Mouse (Mus musculus): ENCODE data around the gene Serpina3g. TPM values are rescaled to one million over a fixed set of nuclear protein-coding genes. Genes with fewer than 3 reads are reported as not detected.

Gene Serpina3g
- polyA plus RNA-seq, 1 experiment from 2014 or later: 27.1 TPM

DNA sequence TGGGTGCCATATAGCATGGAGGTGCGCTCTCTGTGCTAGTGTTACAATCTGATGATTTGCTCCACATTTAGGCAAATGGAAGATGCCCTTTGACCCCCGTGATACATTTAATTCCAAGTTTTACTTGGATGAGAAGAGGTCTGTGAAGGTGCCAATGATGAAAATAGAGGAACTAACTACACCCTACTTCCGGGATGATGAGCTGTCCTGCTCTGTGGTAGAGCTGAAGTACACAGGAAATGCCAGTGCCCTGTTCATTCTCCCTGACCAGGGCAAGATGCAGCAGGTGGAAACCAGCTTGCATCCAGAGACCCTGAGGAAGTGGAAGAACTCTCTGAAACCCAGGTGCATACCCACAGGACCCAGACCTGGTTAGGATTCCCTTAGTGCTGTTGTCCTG lies 30.3 kb downstream of the Serpina3g start:
- DNase-seq (ENCODE audit: low spot score) (no peak), ATAC-seq (no peak)
- no peak overlapping the region for H3K4me3 ChIP-seq (ENCODE audit: low read depth, low read length)
- no peaks in the 10 kb centered on the region for H3K9me3 ChIP-seq (ENCODE audit: low read length)
- H3K27ac ChIP-seq (ENCODE audit: low read length): no peak overlapping the region
- no peak for TF ChIP-seq CTCF (IDR thresholded peaks at IDR 0.05)
- no peak for TF ChIP-seq EP300 (IDR thresholded peaks at IDR 0.05)
- WGBS: 65% methylated on average over 3 of the region's 3 CpGs
- no peak overlapping the region for H3K9ac ChIP-seq (replicated peaks; ENCODE audit: low read depth)
- H3K4me2 ChIP-seq (replicated peaks; ENCODE audit: low read depth, low read length): no peak overlapping the region
- no peaks in the 10 kb centered on the region for H3K36me3 ChIP-seq (ENCODE audit: insufficient read depth, low read length)
- H3K27me3 ChIP-seq (replicated peaks; ENCODE audit: insufficient read depth, low read length): no peaks in the 10 kb centered on the region
- no peaks in the 10 kb centered on the region for H3K4me1 ChIP-seq (ENCODE audit: insufficient read depth, low read depth, low read length)

- Histone ChIP-seq H3K9ac (replicated peaks; ENCODE audit: low read depth) (no peak overlapping the region), H3K27me3 (replicated peaks; ENCODE audit: insufficient read depth, low read length) (no peaks in the 10 kb centered on the region), H3K4me2 (replicated peaks; ENCODE audit: low read depth, low read length) (no peak overlapping the region), H3K4me3 (ENCODE audit: low read depth, low read length) (no peak overlapping the region), H3K4me1 (ENCODE audit: insufficient read depth, low read depth, low read length) (no peaks in the 10 kb centered on the region), H3K36me3 (ENCODE audit: insufficient read depth, low read length) (no peaks in the 10 kb centered on the region), H3K27ac (ENCODE audit: low read length) (no peak overlapping the region), H3K9me3 (ENCODE audit: low read length) (no peaks in the 10 kb centered on the region)
- ATAC-seq (no peak), DNase-seq (ENCODE audit: low spot score) (no peak)
- TF ChIP-seq EP300 (IDR thresholded peaks at IDR 0.05) (no peak), CTCF (IDR thresholded peaks at IDR 0.05) (no peak)
- 86% methylated on average over 18 of the region's 18 CpGs for WGBS
Observed at GRCm38 (mm10) chr12:104278216-104279055, 42.4 kb downstream of the Serpina3g start.

GRCm38 (mm10) chr12:104279056-104279435 lies 43.0 kb downstream of the Serpina3g start:
- ATAC-seq (no peak), DNase-seq (ENCODE audit: low spot score) (no peak)
- Histone ChIP-seq H3K4me3 (ENCODE audit: low read depth, low read length) (no peak overlapping the region), H3K9me3 (ENCODE audit: low read length) (no peaks in the 10 kb centered on the region), H3K27ac (ENCODE audit: low read length) (no peak overlapping the region), H3K4me1 (ENCODE audit: insufficient read depth, low read depth, low read length) (no peaks in the 10 kb centered on the region), H3K27me3 (replicated peaks; ENCODE audit: insufficient read depth, low read length) (no peaks in the 10 kb centered on the region), H3K36me3 (ENCODE audit: insufficient read depth, low read length) (no peaks in the 10 kb centered on the region), H3K4me2 (replicated peaks; ENCODE audit: low read depth, low read length) (no peak overlapping the region), H3K9ac (replicated peaks; ENCODE audit: low read depth) (no peak overlapping the region)
- 24% methylated on average over 3 of the region's 3 CpGs for WGBS
- TF ChIP-seq CTCF (IDR thresholded peaks at IDR 0.05) (no peak), EP300 (IDR thresholded peaks at IDR 0.05) (no peak)

- Histone ChIP-seq H3K27ac (ENCODE audit: low read length) (no peak overlapping the region), H3K9me3 (ENCODE audit: low read length) (no peaks in the 10 kb centered on the region), H3K9ac (replicated peaks; ENCODE audit: low read depth) (no peak overlapping the region), H3K4me2 (replicated peaks; ENCODE audit: low read depth, low read length) (no peak overlapping the region), H3K4me1 (ENCODE audit: insufficient read depth, low read depth, low read length) (no peaks in the 10 kb centered on the region), H3K36me3 (ENCODE audit: insufficient read depth, low read length) (no peaks in the 10 kb centered on the region), H3K4me3 (ENCODE audit: low read depth, low read length) (no peak overlapping the region), H3K27me3 (replicated peaks; ENCODE audit: insufficient read depth, low read length) (no peaks in the 10 kb centered on the region)
- TF ChIP-seq CTCF (IDR thresholded peaks at IDR 0.05) (no peak), EP300 (IDR thresholded peaks at IDR 0.05) (no peak)
- WGBS: 84% methylated on average over 11 of the region's 11 CpGs
- DNase-seq (ENCODE audit: low spot score) (no peak), ATAC-seq (peak; percentile 21; the same call in 1 of the 2 replicates)
Observed at GRCm38 (mm10) chr12:104283380-104283779, 47.3 kb downstream of the Serpina3g start.

- TF ChIP-seq EP300 (IDR thresholded peaks at IDR 0.05) (no peak), CTCF (IDR thresholded peaks at IDR 0.05) (no peak)
- no peaks in the 10 kb centered on the region for H3K36me3 ChIP-seq (ENCODE audit: insufficient read depth, low read length)
- no peak overlapping the region for H3K4me2 ChIP-seq (replicated peaks; ENCODE audit: low read depth, low read length)
- no peaks in the 10 kb centered on the region for H3K4me1 ChIP-seq (ENCODE audit: insufficient read depth, low read depth, low read length)
- H3K9ac ChIP-seq (replicated peaks; ENCODE audit: low read depth): no peak overlapping the region
- no peaks in the 10 kb centered on the region for H3K9me3 ChIP-seq (ENCODE audit: low read length)
- no peaks in the 10 kb centered on the region for H3K27me3 ChIP-seq (replicated peaks; ENCODE audit: insufficient read depth, low read length)
- no peak overlapping the region for H3K4me3 ChIP-seq (ENCODE audit: low read depth, low read length)
- ATAC-seq (no peak), DNase-seq (ENCODE audit: low spot score) (no peak)
- no peak overlapping the region for H3K27ac ChIP-seq (ENCODE audit: low read length)
Observed at GRCm38 (mm10) chr12:104288336-104288735, 52.3 kb downstream of the Serpina3g start.

GRCm38 (mm10) chr12:104289872-104290271 lies 53.8 kb downstream of the Serpina3g start:
- ATAC-seq: no peak
- Histone ChIP-seq H3K27me3 (replicated peaks; ENCODE audit: insufficient read depth, low read length) (no peaks in the 10 kb centered on the region), H3K36me3 (ENCODE audit: insufficient read depth, low read length) (no peaks in the 10 kb centered on the region), H3K4me2 (replicated peaks; ENCODE audit: low read depth, low read length) (no peak overlapping the region), H3K4me3 (ENCODE audit: low read depth, low read length) (no peak overlapping the region), H3K27ac (ENCODE audit: low read length) (no peak overlapping the region), H3K9me3 (ENCODE audit: low read length) (no peaks in the 10 kb centered on the region), H3K4me1 (ENCODE audit: insufficient read depth, low read depth, low read length) (no peaks in the 10 kb centered on the region), H3K9ac (replicated peaks; ENCODE audit: low read depth) (no peak overlapping the region)
- TF ChIP-seq EP300 (IDR thresholded peaks at IDR 0.05) (no peak), CTCF (IDR thresholded peaks at IDR 0.05) (no peak)
- 29% methylated on average over 4 of the region's 4 CpGs for WGBS
- DNase-seq (ENCODE audit: low spot score): no peak

Other genes with a start within 250 kb of the Serpina3g start
- not detected in 2 replicates for gene Serpina11, start 246.3 kb upstream of the Serpina3g start, polyA plus RNA-seq (2015; fragmentation: Nextera tagmentation; extraction: Ambion mirVana)
- 0.32 and 0.89 TPM in 2 replicates for gene Serpina9, start 222.5 kb upstream of the Serpina3g start, polyA plus RNA-seq (2015; fragmentation: Nextera tagmentation; extraction: Ambion mirVana)
- gene Serpina12, start 191.8 kb upstream of the Serpina3g start, polyA plus RNA-seq (2015; fragmentation: Nextera tagmentation; extraction: Ambion mirVana): 0.04 TPM in 1 of 2 replicates, not detected in the other
- not detected in 2 replicates for gene Serpina5, start 135.1 kb upstream of the Serpina3g start, polyA plus RNA-seq (2015; fragmentation: Nextera tagmentation; extraction: Ambion mirVana)
- gene Serpina3a, start 123.5 kb upstream of the Serpina3g start, polyA plus RNA-seq (2015; fragmentation: Nextera tagmentation; extraction: Ambion mirVana): not detected in 2 replicates
- gene Serpina3b, start 108.2 kb upstream of the Serpina3g start, polyA plus RNA-seq (2015; fragmentation: Nextera tagmentation; extraction: Ambion mirVana): not detected in 2 replicates
- 4.3 and 5.6 TPM in 2 replicates for gene Serpina3c, start 82.4 kb upstream of the Serpina3g start, polyA plus RNA-seq (2015; fragmentation: Nextera tagmentation; extraction: Ambion mirVana)
- 0.99 and 1.8 TPM in 2 replicates for gene Serpina3f, start 21.7 kb upstream of the Serpina3g start, polyA plus RNA-seq (2015; fragmentation: Nextera tagmentation; extraction: Ambion mirVana)
- 1.2 and 1.3 TPM in 2 replicates for gene Serpina3i, start 26.9 kb downstream of the Serpina3g start, polyA plus RNA-seq (2015; fragmentation: Nextera tagmentation; extraction: Ambion mirVana)
- not detected in 2 replicates for gene Serpina3j, start 78.3 kb downstream of the Serpina3g start, polyA plus RNA-seq (2015; fragmentation: Nextera tagmentation; extraction: Ambion mirVana)
- gene Serpina3k, start 102.2 kb downstream of the Serpina3g start, polyA plus RNA-seq (2015; fragmentation: Nextera tagmentation; extraction: Ambion mirVana): 0.06 and 0.07 TPM in 2 replicates
- gene Serpina3m, start 102.2 kb downstream of the Serpina3g start, polyA plus RNA-seq (2015; fragmentation: Nextera tagmentation; extraction: Ambion mirVana): not detected in 2 replicates
- 7.9 and 12.1 TPM in 2 replicates for gene Serpina3n, start 170.5 kb downstream of the Serpina3g start, polyA plus RNA-seq (2015; fragmentation: Nextera tagmentation; extraction: Ambion mirVana)
- not detected in 2 replicates for gene Gsc, start 237.1 kb downstream of the Serpina3g start, polyA plus RNA-seq (2015; fragmentation: Nextera tagmentation; extraction: Ambion mirVana)

Measured in lung, postnatal 0 days (tissue).